Mouse (Mus musculus) cerebellum, adult 9-10 months (tissue): ENCODE measurements around the gene Cd300a.

Experiments used
- DNase-seq: peaks from one replicate; pipeline ENCODE4 v3.0.0; 2022

Gene Cd300a

DNA sequence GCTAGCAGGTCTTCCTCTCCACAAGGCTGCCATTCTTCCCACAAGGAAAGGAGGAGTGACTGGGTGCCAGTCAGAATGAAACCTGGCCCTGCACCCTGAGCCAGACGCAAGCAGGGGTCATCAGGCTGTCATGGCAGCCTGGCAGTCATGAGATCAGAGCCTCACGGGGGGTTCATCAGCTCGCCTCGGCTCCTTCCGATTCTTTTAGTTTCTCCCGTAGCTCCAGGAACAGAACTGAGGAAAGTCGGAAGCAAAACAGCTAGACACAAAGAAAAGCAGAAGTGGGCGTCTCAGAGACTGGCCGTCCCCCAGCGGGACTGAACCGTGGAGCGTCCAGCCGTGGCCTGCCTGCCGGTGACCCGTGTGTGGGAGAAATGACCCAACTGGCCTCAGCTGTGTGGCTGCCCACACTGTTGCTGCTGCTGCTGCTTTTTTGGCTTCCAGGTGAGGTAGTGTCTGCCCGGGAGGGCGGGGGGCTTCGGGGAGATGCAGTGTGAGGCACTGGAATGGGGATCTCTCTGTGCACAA, at the start of gene Cd300a:
Gene Cd300a, plus strand, starts transcription at position 51 of the 528 bp plus-strand sequence.
- no peak for DNase-seq

DNA sequence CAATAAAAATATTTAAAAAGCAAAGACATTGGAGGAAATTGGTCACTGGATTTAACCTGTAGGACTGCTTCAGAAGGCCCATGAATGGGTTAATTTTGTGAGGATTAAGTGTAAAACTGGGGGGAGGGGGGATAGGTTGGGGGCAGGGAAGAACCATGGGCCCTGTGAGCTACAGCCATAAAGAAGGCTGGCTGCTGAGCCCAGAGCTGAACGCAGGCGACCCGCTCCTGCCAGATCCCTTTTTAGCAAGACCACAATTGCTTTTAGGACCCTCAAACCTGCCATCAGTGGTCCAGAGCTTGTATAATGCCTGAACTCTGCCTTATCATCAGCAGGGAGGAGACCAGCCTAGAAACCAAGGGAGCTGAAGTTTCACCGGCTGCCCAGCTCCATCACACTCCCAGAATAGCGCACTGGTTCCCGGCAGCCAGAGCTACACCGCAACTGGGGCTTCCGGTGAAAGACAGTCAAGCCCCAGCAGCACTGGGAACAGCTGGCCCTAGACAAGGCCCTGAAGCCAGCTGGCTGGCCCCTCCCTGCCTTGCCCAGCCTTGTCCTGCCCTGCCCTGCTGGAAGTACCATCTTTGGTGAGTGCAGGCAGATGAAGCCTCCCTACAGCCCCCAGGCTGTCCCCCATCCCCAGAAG, 45.9 kb upstream of the Cd300a start:
- no peak for DNase-seq

DNA sequence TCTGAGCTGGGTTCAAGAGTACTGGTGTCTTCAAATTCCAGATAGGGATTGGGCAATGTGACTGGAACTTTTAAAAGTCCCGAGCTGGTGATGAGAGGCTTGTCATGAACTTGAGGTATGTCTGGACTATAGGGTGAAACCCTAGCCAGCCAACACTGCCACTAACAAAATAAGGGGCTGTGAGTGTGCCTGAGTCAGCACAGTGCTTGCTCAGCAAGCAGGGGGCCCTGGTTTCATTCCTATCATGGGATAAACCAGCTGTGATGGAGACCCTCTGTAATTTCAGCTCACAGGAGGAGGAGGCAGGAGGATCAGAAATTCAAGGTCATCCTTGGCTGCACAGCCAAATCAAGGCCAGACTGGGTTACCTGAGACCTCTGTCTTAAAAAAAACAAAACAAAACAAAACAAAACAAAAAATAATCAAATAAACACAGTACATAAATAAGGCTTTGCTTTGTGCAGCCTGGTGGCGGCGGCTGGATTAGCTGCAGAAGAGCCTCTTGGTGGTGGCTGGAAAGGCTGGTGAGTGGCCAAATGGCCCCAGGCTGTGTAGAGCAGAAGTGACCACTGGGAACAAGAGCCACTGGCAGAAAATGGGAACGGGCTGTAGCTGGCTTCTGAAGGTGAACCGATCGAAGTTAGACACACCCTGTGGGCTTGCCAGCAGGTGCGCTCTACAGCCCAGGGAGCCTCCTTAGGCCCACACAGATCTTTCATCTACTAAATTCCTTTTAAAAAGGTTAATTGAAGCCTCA, 45.2 kb upstream of the Cd300a start:
- DNase-seq = no peak

DNA sequence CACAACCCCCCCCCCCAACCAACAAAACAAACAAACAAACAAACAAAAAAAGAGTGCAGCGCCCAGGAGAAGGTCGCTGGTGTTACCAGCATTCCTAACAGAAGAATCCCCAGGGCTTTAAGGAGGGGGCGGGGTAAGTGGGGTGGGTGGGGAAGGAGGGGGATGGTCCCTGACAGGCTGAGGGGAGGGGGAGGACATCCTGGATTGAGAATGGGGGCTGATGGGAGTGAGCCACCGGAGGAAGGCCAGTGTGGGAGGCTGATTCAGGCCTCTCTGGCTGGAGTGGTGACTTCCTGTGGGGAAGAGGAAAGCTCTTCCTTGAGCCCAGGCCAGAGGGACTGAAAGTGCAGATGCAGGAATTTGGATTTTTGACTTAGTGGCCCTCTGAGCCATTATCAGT, 43.5 kb upstream of the Cd300a start:
- DNase-seq = no peak

DNA sequence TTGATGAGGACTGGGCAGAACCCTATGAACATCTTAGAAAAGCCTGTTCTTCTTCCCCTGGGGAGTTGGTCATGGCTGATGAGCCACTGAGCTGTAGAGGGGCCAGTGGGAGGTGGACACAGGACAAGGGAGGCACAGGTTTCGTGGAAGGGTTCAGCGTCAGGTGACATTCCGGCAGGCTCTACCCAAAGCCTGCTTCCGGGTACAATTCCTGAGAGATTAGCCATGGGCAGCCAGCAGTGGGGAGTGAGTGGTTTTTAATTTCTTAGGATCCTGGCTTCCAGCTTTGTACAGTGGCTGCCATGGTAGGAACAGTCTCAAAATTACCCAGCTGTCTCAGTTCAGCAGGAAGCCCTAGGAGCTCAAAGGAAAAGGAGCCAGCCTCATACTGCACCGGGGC, 42.8 kb upstream of the Cd300a start:
- no peak for DNase-seq

DNA sequence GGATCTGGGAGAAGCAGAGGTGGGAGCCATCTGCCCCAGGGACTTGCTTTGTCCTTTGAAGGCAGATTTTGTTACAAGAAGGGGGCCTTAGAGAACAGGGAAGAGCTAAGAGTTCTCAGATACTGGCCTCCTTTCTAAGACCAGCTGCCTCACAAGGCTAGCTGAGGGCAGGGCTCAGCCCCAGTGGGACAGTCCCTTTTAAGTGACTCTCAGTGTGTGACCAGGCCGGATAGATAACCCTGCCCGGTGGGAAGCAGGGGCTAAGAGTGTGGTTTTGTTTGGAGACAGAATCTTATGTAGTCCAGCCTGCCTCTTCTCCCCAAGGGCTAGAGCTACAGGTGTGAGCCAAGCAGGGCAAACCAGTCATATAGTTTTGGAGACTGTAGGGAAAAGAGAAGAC, 40.3 kb upstream of the Cd300a start:
- DNase-seq = peak; percentile 49

DNA sequence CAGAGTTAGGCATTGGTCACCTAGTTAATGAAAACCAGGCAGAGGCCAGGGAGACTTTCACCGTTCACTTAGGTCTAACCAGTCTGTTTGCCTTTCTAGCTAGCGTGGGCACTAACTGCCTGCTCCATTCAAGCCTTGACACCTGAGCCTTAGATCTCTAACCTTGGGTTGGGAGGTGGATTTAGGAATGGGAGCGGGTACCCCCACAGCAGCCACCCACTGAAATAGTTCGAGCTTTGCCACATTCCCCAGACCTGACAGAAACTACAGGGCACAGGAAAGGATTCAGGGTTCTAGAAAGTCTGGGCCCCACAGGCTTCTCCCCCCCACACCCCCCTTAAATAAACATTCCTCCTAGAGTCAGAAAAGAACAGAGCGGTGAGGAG, 39.8 kb upstream of the Cd300a start:
- peak; percentile 61 for DNase-seq

DNA sequence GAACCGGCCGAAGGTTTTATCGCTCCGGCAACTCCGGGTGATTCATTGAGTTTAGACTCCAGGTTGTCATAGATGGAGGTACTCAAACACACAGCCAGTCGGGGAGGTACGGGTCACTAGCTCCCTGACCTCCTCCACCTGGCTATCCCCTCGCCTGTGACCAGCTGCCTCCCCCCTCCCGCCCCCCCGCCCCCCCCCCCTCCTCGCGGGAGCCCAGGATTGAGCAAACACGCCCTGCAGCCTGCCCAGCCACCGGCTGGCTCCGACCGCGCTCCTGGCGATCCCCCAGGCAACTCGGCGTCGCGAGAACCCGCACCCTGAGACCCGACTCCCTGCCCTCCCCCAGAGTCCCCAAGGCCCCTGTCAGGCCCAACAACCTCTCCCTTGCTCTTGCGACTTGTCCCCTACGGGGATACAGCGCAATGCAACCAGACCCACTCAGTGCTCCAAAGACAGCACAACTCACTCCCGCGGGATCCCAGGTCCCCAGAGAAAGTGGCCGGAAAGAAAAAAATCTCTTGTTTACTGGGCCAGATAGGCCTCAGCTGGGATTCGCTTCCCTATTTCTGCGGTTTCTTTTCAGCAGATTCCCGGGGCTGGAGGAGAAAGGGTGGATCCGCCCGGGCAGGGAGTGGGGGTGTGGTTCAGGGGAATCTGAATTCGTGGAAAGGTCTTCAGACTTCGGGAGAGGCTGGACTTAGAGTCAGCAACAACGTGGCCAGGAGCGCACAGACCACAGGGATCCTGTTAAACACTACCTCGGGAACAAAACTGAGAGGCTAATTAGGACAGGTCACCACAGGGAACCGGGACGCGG, 39.2 kb upstream of the Cd300a start, which contains the start of gene Gprc5c:
Gene Gprc5c, plus strand, starts transcription at position 701 of the 817 bp plus-strand sequence.
- no peak for DNase-seq

DNA sequence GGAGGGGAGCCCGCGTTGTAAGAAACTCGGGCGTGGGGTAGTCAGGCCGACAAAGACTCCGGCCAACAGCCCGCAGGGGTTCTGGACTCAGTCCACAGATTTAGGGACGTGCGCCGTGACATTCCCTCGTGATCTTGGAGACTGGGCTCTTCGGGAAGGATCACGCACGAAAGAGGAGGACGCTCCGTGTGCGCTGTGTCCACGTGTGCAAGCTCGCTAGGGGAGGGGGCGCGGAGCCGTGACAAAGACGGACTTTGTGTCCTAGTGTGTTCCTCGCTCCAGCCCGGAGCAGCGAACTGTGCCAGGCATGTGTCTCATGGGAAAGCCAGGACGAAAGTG, 38.6 kb upstream of the Cd300a start:
- DNase-seq = peak; percentile 97

DNA sequence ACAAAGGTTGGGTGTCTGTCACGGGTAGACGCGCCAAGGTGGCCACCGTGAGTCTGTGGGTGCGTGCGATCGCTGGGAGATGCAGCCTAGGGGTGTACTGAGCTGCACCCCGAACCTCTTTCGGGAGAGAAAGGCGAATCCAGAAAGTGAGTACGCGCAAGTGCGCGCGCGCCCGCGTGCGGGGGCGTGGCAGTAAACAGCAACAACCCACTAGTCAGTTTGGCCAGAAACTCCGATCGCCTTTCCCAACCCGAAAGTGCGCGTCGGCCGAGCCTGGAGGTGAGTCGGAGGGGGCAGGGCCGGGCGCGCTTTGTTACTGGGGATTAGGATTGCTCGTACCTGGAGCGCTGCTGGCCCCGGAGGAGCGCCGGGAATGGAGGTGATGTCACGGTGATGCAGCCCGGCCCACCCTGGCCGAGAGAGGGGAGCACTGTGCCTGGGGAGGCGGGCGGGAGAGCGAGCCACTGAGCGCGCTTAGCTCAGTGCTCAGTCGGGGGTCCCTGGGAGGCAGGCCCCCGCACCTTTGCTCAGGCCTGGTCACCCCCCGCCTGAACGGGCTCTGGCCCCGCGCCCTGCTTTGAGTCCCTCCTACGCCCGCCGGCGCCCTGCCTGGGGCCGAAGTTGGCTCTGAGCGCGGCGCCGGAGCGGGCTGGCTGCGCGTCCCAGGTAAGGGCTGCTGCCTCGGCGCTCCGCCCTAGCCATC, 38.1 kb upstream of the Cd300a start:
- peak; percentile 94 for DNase-seq

DNA sequence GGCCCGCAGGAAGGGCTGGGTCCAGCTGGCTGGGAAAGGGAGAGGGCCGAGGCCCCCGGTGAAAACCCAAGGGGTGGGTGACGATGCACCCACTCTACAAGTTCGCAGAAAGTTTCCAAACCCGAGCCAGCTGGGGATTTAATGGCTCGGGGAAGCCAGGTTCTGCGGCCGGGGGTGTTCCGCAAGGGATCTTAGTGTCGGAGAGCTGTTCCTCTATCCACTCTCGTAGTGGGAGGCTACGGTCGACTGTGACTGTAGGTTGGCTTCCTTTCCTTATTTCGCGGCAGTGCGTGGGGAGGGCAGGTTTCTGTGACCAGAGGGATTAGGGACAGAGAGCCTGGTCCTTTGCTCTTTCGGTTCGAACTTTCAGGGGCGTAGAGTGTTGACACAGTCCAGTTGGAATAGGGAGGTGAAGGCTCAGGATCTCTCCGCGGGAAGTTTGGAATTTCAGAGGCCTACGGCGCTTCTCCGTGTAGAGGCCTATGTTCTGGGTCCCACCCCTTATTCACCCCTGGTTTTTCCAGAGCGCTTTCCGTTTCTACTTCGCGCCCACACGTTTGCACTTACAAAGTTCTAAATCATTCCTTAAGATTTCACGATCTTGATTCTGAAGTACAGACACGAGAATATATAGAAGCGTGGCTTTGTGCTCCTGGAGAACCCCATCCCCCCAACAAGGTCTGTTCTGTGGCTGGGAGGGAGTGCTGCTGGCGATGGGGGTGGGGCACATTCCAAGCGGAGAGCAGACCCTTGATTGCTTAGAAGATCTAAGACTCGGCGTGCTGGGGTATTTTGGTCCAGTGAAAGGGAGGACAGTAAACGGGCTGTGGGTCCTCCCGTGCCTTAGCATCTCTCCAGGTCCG, 37.3 kb upstream of the Cd300a start:
- peak; percentile 69 for DNase-seq

DNA sequence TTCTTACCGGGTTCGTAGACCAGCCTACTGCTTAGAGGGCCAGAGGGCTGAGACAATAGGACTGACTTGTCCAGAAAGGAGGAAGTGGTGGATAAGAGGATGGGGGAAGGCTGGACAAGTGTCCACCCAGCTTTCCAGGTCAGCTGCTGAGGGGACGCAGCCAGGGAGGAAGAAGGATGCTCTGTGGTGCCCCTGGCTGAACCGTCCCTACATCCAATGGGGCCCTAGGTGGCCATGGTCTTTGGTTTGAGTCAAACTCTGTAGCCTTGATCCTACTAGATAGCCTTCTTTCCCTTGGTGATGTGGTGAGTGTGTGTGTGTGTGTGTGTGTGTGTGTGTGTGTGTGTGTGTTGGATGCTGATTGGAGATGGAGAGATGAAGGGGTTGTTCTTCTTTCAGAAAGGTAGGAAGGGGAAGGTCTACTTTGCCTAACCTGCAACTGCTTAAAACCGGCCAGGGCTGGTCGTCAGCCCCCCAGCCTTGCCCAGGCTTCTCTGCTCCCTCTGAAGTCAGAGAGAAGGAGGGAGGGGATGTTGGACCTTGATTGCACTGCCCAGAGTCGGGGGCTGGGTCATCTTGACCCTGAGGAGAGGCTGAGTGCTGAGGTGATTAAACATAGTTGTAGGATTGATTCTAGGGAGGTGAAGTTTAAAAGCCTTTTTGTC, 36.5 kb upstream of the Cd300a start:
- no peak for DNase-seq

DNA sequence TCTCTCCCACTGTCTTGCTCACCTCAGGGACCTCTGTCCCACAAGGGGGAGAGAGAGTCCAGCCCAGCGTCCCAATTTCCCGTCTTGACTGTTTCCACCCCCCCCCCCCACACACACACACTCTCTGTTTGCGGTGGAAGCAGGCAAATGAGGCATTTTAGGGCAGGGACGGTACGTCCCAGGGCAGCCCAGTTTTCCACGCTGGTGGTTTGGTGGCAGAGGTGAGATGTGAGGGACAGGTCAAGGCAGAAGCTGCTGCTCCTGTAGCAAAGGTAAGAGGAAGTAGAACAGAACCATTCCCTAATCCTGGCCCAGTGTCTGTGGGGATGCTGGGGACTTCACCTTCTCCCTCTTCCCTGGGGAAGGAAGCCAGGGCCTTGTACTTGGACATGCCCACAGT, 35.3 kb upstream of the Cd300a start:
- peak; percentile 48 for DNase-seq

DNA sequence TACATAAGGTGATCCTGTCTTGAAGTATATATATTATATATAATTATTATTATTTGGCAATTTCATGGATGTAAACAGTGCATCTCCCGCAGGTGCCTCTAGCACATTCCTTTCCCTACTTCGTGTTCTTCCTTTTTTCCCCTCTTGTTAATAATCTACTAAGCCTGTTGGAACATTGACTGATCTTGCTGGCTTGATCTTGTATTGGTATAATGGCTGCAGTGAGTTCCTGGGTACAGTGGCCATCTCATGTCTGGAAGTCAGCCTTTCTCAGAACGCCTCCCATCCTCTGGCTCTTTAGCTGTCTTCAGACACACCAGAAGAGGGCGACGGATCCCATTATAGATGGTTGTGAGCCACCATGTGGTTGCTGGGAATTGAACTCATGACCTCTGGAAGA, 33.7 kb upstream of the Cd300a start:
- DNase-seq = no peak

DNA sequence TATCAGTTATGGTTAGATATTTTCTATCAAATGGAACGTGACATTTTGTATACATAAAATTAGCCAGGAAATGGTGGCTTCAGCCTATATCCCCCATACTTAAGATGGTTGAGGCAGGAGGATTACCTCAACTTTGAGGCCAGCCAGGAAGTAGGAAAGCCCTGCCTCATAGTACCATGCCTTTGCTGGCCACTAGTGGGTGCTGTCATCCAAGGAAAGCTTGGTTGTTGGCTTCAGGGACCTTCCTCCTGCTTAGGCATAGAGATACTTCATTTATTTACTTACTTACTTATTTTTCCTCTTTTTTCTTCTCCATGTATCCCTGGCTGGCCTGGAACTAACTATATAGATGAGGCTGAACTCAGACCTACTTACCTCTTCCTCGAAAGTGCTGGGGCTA, 31.2 kb upstream of the Cd300a start:
- no peak for DNase-seq

DNA sequence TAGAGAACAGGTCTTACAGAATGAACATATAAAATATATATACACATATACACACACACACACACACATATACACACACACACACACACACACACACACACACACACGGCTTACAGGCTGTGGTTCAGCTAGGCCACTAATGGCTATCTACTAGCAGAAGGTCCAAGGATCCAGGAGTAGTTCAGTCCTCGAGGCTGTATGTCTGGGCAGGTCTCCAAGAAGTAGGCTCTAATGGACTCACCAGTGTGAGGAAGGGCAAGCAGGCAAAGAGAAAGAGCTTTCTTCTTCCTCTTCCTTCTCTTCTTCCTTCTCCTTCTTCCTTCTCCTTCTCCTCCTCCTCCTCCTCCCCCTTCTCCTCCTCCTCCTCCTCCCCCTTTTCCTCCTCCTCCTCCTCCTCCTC, 28.8 kb upstream of the Cd300a start:
- DNase-seq = no peak

DNA sequence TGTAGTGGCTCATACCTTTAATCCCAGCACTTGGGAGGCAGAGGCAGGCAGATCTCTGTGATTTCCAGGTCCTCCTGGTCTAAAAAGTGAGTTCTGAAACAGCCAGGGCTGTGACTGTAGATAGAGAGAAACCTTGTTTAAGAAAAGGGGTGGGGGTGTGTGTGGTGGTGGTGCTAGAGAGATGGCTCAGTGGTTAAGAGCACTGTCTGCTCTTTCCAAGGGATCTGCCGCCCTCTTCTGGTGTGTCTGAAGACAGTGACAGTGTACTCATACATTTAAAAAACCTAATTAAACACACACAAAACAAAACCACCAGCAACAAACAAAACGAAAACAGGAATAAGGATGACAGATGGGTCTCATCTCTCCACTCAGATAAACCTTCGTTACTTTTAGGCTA, 27.2 kb upstream of the Cd300a start:
- DNase-seq = no peak

DNA sequence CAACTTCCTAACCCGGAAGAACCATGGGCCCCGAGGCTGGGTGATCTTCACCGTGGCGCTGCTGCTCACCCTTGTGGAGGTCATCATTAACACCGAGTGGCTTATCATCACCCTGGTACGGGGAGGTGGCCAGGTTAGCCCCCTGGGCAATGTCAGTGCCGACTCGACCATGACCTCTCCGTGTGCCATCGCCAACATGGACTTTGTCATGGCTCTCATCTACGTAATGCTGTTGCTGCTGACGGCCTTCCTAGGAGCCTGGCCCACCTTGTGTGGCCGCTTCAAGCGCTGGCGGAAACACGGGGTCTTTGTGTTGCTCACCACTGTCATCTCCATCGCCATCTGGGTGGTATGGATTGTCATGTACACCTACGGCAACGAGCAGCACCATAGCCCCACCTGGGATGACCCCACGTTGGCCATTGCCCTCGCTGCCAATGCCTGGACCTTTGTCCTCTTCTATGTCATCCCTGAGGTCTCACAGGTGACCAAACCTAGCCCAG, 25.9 kb upstream of the Cd300a start:
- DNase-seq = no peak

DNA sequence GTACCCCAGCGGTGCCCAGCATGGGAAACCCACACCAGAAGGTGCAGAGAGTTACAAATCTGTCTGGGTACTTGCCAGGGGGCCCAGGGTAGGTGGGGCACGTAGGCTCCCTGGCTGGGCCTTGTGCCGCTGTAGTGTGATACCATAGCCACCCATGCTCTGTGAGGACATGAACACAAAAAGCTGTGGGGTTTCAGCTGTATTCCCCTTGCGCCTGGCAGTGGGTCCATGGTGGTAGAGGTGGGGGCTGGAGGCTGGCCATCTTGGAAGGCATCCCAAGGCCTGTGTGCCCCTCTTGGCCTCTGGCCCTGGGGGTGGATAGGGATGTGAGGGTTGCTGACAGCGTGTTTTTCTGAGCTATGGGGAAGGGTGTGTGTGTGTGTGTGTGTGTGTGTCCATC, 23.8 kb upstream of the Cd300a start:
- DNase-seq = peak; percentile 75

DNA sequence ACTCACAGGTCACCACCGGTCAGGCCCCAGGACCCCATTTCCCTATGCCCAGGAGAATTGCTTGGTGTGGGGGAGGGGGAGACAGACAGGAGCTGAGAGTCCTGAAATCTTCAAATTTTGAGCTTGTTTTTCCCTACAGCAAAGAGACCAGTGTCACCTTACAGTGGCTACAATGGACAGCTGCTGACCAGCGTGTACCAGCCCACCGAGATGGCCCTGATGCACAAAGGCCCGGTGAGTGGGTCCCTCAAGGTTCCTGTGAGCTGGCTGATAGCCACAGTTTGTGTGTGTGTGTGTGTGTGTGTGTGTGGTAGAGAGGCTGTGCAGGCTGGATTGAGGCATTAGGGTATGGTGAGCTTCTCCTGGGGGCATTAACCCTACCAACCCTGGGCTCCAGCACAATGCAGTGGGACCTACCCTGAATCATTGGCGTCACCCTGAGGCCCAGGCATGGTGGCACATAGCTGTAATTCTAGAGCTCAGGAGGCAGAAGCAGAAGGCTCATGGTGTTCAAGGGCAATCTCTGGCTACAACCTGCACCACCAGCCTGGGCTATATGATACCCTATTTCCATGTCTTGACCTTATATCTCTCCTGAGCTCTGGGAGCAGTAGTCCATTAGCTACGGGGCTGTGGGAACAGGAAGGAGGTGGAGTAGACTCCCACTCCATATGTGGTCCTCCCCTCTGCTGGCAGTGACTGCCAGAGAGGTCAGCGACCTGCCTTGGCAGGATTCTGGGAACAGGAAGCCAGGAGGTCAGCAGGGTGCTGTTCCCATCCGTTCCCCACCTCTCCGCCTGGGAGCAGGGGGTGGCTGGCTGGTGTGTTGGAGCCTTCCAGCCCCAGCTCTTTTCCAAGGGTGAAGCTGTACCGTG, 23.1 kb upstream of the Cd300a start:
- peak; percentile 83 for DNase-seq
